Mouse (Mus musculus): ENCODE data around the gene Inpp4b.

- TF ChIP-seq CTCF (IDR thresholded peaks at IDR 0.05; ENCODE audit: borderline replicate concordance, extremely low read depth, insufficient read depth, insufficient read length) (no peak), POLR2A (IDR thresholded peaks at IDR 0.05; ENCODE audit: borderline replicate concordance, extremely low read depth, insufficient read depth, insufficient read length, poor library complexity, severe bottlenecking) (no peak)
Measured at GRCm38 (mm10) chr8:81586783-81587182, 244.4 kb downstream of the Inpp4b start.
